Mouse (Mus musculus): ENCODE measurements around the gene Ssrp1. TPM values are rescaled to one million over a fixed set of nuclear protein-coding genes. Genes with fewer than 3 reads are reported as not detected.

The Ssrp1 gene
- polyA plus RNA-seq, 1 experiment, result not detected

- WGBS, result 53% methylated on average over 6 of the region's 6 CpGs
- no peaks in the 10 kb centered on the region for H3K4me1 ChIP-seq (ENCODE audit: control insufficient read depth, insufficient read depth, low read length)
These were observed 7.1 kb upstream of the Ssrp1 start for GRCm38 (mm10) chr2:85029897-85030296.

GRCm38 (mm10) chr2:85030989-85031388 lies 6.0 kb upstream of the Ssrp1 start:
- Histone ChIP-seq H3K4me3 (ENCODE audit: insufficient read depth, low read depth, low read length) (no peak overlapping the region), H3K27ac (ENCODE audit: insufficient read depth, low read depth, low read length) (no peak overlapping the region), H3K4me1 (ENCODE audit: control insufficient read depth, insufficient read depth, low read length) (no peaks in the 10 kb centered on the region)
- WGBS, result 63% methylated on average over 6 of the region's 6 CpGs
- no peak for TF ChIP-seq CTCF (IDR thresholded peaks at IDR 0.05; ENCODE audit: insufficient read depth, low read depth, low read length)
- TF ChIP-seq POLR2A (IDR thresholded peaks at IDR 0.05; ENCODE audit: insufficient read depth, low read depth, low read length), result no peak

More at GRCm38 (mm10) chr2:85029897-85030296, 7.1 kb upstream of the Ssrp1 start:
- TF ChIP-seq CTCF (IDR thresholded peaks at IDR 0.05; ENCODE audit: insufficient read depth, low read depth, low read length) (no peak), POLR2A (IDR thresholded peaks at IDR 0.05; ENCODE audit: insufficient read depth, low read depth, low read length) (no peak)
- H3K27ac ChIP-seq (ENCODE audit: insufficient read depth, low read depth, low read length), result no peak overlapping the region
- no peak overlapping the region for H3K4me3 ChIP-seq (ENCODE audit: insufficient read depth, low read depth, low read length)

DNA sequence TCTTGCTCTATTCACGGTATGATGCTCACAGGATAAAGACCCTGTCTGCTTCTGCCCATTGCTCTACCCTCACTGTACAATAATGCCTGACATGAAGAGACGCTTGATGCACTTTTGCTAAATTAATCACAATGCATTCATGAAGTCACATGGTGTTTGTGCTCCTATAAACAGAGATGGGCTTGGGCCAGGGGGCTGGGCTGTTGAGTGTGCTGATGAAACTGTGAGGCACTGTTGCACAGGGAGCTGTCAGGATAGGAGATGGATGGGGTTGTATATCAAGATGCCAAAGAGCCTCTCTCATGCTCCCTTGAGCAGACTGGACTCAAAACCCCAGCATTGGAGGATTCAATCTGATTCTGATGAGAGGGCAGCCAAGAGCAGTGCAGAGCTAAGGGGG lies 3.9 kb upstream of the Ssrp1 start:
- WGBS, result 87% methylated on average over 2 of the region's 2 CpGs
- H3K27ac ChIP-seq (ENCODE audit: insufficient read depth, low read depth, low read length), result no peak overlapping the region
- no peak overlapping the region for H3K4me3 ChIP-seq (ENCODE audit: insufficient read depth, low read depth, low read length)
- TF ChIP-seq POLR2A (IDR thresholded peaks at IDR 0.05; ENCODE audit: insufficient read depth, low read depth, low read length) (no peak), CTCF (IDR thresholded peaks at IDR 0.05; ENCODE audit: insufficient read depth, low read depth, low read length) (no peak)
- H3K4me1 ChIP-seq (ENCODE audit: control insufficient read depth, insufficient read depth, low read length), result peaks cover under 1% of the 10 kb centered on the region

DNA sequence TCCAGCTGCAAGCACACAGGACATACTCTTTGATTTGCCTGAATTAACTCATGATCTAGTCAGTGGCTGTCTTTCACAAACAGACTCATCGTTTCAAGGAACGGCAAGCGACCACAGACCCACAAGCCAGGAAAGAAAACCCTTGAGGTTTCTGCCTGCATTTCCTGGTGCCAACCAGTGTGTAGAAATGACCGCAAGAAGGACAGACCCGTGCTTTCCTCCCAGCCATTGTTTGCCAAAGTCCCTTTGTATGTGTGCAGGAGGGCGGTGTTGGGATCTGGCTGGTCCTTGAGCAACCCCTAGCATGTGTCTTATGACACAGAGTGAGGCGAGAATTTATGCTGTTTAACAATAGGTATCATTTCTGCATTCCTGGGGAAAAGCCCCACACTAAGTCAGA lies 2.9 kb upstream of the Ssrp1 start:
- no peak overlapping the region for H3K4me3 ChIP-seq (ENCODE audit: insufficient read depth, low read depth, low read length)
- H3K4me1 ChIP-seq (ENCODE audit: control insufficient read depth, insufficient read depth, low read length), result peaks cover 3% of the 10 kb centered on the region
- WGBS, result 81% methylated on average over 7 of the region's 7 CpGs

GRCm38 (mm10) chr2:85036507-85037046 lies 457 bp upstream of the Ssrp1 start:
- TF ChIP-seq POLR2A (IDR thresholded peaks at IDR 0.05; ENCODE audit: insufficient read depth, low read depth, low read length) (no peak), CTCF (IDR thresholded peaks at IDR 0.05; ENCODE audit: insufficient read depth, low read depth, low read length) (no peak)
- Histone ChIP-seq H3K27ac (ENCODE audit: insufficient read depth, low read depth, low read length) (peak overlapping the region; percentile 32; the same call in 1 of the 2 replicates), H3K4me1 (ENCODE audit: control insufficient read depth, insufficient read depth, low read length) (peaks cover 3% of the 10 kb centered on the region), H3K4me3 (ENCODE audit: insufficient read depth, low read depth, low read length) (peak overlapping the region; percentile 85)
- 6% methylated on average over 11 of the region's 11 CpGs for WGBS

More for the DNA sequence above, 2.9 kb upstream of the Ssrp1 start:
- TF ChIP-seq CTCF (IDR thresholded peaks at IDR 0.05; ENCODE audit: insufficient read depth, low read depth, low read length) (no peak), POLR2A (IDR thresholded peaks at IDR 0.05; ENCODE audit: insufficient read depth, low read depth, low read length) (no peak)
- H3K27ac ChIP-seq (ENCODE audit: insufficient read depth, low read depth, low read length), result no peak overlapping the region

- Histone ChIP-seq H3K4me3 (ENCODE audit: insufficient read depth, low read depth, low read length) (peak overlapping the region; percentile 4; the same call in 1 of the 2 replicates), H3K4me1 (ENCODE audit: control insufficient read depth, insufficient read depth, low read length) (peaks cover 3% of the 10 kb centered on the region), H3K27ac (ENCODE audit: insufficient read depth, low read depth, low read length) (no peak overlapping the region)
- TF ChIP-seq CTCF (IDR thresholded peaks at IDR 0.05; ENCODE audit: insufficient read depth, low read depth, low read length), result no peak
- no peak for TF ChIP-seq POLR2A (IDR thresholded peaks at IDR 0.05; ENCODE audit: insufficient read depth, low read depth, low read length)
- WGBS, result 64% methylated on average over 13 of the region's 13 CpGs
These were observed 1.3 kb downstream of the Ssrp1 start for GRCm38 (mm10) chr2:85038336-85038735.

DNA sequence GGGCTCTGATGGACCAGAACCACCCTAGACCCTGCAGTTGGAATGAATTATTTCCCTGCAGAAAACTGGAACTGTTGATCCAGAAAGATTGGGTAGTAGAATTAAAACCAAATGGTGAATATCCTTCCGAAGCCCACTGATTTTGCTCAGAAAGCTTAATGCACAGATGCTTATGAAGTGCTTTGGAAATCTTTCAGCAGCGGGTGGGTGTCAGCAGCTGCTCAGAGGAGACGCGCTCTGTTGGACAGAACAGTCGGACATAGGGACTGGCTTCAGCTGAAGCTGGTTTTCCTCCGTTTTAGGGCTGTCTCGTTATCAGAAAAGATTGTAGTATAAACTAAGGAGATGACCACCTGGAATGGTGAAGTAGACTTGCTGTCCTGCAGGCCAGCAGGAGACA lies 6.6 kb downstream of the Ssrp1 start:
- Histone ChIP-seq H3K4me3 (ENCODE audit: insufficient read depth, low read depth, low read length) (no peak overlapping the region), H3K4me1 (ENCODE audit: control insufficient read depth, insufficient read depth, low read length) (peaks cover 10% of the 10 kb centered on the region), H3K27ac (ENCODE audit: insufficient read depth, low read depth, low read length) (no peak overlapping the region)
- TF ChIP-seq CTCF (IDR thresholded peaks at IDR 0.05; ENCODE audit: insufficient read depth, low read depth, low read length) (no peak), POLR2A (IDR thresholded peaks at IDR 0.05; ENCODE audit: insufficient read depth, low read depth, low read length) (no peak)
- WGBS, result 93% methylated on average over 7 of the region's 7 CpGs

- no peak overlapping the region for H3K4me3 ChIP-seq (ENCODE audit: insufficient read depth, low read depth, low read length)
These were observed 9.2 kb downstream of the Ssrp1 start for GRCm38 (mm10) chr2:85046222-85046621.

DNA sequence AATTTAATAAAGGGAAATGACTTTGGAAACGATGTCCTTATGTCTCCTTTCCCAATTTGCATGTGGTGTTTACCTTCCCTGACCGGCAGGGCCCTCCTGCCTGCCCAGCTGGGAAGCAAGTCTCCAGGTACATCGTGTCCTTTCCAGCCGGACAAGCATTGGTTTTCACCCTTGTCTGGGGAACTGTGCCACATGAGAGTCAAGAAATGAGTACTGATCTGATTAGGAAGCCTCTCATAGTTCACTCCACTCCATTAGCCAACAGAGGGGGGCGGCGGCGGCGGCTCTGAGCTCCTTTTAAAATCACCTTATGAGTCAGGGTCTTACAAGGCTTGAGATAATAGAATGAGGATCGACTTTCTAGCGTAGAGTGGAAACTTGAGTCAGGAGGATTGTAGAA lies 10.0 kb downstream of the Ssrp1 start:
- WGBS, result 34% methylated on average over 10 of the region's 10 CpGs
- Histone ChIP-seq H3K4me1 (ENCODE audit: control insufficient read depth, insufficient read depth, low read length) (peaks cover 28% of the 10 kb centered on the region), H3K27ac (ENCODE audit: insufficient read depth, low read depth, low read length) (no peak overlapping the region), H3K4me3 (ENCODE audit: insufficient read depth, low read depth, low read length) (peak overlapping the region; percentile 64)
- no peak for TF ChIP-seq CTCF (IDR thresholded peaks at IDR 0.05; ENCODE audit: insufficient read depth, low read depth, low read length)
- no peak for TF ChIP-seq POLR2A (IDR thresholded peaks at IDR 0.05; ENCODE audit: insufficient read depth, low read depth, low read length)

More at GRCm38 (mm10) chr2:85046222-85046621, 9.2 kb downstream of the Ssrp1 start:
- Histone ChIP-seq H3K4me1 (ENCODE audit: control insufficient read depth, insufficient read depth, low read length) (peaks cover 28% of the 10 kb centered on the region), H3K27ac (ENCODE audit: insufficient read depth, low read depth, low read length) (no peak overlapping the region)
- TF ChIP-seq CTCF (IDR thresholded peaks at IDR 0.05; ENCODE audit: insufficient read depth, low read depth, low read length), result no peak
- no peak for TF ChIP-seq POLR2A (IDR thresholded peaks at IDR 0.05; ENCODE audit: insufficient read depth, low read depth, low read length)
- 85% methylated on average over 8 of the region's 8 CpGs for WGBS
